Mouse (Mus musculus): Measurements from ENCODE around the gene Il17c.

The Il17c gene

DNA sequence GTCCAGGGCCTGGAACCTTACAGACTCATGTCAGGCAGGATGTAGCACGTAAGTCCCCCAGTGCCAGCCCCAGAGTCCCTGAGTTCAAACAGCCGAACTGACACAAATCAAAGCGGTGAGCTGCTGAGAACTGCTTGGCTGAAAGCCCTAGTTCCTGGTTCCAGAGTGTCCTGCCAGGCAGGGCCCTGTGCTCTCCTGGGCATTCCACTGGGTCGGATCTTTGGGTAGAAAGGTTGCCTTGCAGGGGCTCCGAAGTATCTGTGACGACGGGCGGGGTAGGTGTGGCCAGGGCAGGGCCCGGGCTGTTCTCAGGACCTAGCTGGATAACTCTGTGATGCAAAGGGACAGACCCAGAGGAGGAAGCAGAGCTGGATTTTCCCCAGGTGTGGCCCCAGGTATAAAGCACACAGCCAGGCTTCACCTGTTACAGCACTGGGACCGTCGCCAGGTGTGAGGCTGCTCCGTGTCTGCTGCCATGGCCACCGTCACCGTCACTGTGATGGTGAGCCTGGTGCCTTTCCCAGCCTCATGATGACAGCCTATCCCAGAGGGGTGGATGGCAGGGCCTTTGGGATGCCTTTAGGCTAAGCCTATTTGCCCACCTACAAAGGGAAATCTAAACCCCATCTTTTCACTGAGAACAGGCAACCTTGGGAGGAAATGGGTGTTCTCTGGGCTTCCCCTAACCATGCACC lies at the start of gene Il17c:
TSS of gene Il17c (plus strand) at position 645 of the 695 bp plus-strand sequence.
- no peak for DNase-seq

- no peak for DNase-seq
These were observed 46.5 kb upstream of the Il17c start for GRCm38 (mm10) chr8:122375320-122375719.

- no peak for DNase-seq
These were observed 46.0 kb upstream of the Il17c start for GRCm38 (mm10) chr8:122375751-122376364.

GRCm38 (mm10) chr8:122376365-122377231 lies 45.2 kb upstream of the Il17c start, which contains the start of gene Zc3h18:
TSS of gene Zc3h18 (plus strand) at chr8:122376609.
- DNase-seq = peak; percentile 99

DNA sequence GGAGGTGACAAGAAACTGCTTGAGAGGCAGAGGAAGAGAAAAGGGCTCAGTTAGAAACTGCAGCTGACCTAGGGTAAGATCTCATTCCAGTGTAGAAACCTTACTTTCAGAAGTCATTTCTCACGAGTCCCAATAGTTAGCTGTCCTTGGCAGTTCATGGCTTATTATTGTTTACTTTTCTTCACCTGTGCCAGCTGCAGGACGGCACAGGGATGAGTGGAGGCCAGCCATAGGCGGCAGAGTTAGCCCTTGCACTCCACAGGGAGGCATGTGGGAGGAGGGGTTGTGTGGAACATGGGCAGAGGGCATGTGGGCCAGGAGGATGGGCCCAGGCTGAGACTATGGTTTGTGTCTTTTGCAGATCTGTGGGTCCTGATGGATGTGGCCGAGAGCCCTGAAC lies 38.8 kb upstream of the Il17c start:
- no peak for DNase-seq

GRCm38 (mm10) chr8:122389357-122389756 lies 32.5 kb upstream of the Il17c start:
- DNase-seq = no peak

DNA sequence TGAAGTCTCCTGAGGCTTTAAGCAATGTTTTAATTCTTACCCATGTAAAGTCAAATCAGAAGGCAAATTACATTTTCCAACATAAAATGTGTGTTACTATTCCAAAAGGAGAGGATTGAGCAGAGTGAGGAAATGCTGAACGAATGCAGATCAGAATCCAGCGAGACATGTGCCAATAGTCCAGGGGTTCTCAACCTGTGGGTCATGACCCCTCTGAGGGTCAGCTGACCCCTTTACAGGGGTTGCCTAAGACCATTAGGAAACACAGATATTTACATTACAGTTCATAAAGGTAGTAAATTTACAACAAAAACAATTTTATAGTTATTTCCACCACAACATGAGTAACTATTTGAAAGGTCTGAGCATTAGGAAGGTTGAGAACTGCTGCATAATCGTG lies 31.1 kb upstream of the Il17c start:
- DNase-seq = no peak

- no peak for DNase-seq
These were observed 28.1 kb upstream of the Il17c start for GRCm38 (mm10) chr8:122393717-122394116.

DNA sequence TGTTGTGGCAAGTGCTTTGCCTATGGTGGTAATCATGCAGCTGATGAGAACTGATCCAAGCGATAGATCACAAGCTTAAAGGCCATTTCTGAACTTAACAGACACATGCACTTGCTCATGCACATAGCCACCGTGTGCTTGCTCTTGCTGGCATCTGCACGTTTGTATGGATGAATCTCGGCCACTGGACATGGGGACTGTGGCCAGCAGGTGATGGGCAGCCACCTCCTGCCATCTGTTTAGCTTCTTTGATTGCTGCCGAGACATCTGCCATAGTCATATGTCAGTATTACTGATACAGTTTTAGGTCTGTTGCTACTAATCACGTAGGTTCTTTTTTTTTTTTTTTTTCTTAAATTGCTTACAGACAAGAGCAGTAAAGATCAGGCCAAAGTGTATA lies 26.5 kb upstream of the Il17c start:
- DNase-seq = no peak

- DNase-seq = no peak
These were observed 23.6 kb upstream of the Il17c start for GRCm38 (mm10) chr8:122398186-122398585.

DNA sequence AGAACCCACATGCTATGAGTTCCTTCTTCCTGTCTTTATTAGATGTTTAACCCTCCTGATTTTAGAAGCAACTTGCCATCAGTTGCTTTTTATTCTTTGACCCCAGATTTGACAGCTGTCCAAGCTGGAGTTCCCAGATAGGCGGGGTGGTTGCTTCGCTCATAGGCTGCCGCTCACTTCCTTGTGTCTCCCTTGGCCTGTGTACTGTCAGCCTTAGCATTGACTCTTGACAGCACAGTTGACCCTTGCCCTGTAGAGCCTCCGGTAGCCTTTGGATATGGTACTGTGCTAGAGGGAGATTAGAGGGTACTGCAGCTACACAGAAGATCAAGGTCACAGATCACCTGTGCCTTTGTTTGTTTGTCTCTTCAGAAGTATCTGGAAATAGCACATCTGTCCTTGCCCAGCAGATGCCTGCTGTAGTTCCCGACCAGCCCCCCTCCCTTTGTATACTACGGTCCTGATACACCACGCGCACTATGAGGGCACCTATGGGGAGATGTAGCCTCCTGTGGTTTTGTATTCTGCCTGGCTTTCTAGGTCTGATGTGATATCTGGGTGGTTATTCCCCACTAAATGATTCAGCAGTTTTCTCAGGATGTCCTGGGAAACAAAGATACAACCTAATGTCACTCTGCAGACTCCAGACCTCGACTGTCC lies 16.5 kb upstream of the Il17c start:
- DNase-seq = no peak

GRCm38 (mm10) chr8:122407678-122408077 lies 14.1 kb upstream of the Il17c start:
- no peak for DNase-seq

- DNase-seq = no peak
These were observed 7.5 kb upstream of the Il17c start for GRCm38 (mm10) chr8:122414311-122414710.

GRCm38 (mm10) chr8:122415554-122415953 lies 6.3 kb upstream of the Il17c start:
- no peak for DNase-seq

GRCm38 (mm10) chr8:122419881-122420555 lies 1.8 kb upstream of the Il17c start:
- peak; percentile 80 for DNase-seq

DNA sequence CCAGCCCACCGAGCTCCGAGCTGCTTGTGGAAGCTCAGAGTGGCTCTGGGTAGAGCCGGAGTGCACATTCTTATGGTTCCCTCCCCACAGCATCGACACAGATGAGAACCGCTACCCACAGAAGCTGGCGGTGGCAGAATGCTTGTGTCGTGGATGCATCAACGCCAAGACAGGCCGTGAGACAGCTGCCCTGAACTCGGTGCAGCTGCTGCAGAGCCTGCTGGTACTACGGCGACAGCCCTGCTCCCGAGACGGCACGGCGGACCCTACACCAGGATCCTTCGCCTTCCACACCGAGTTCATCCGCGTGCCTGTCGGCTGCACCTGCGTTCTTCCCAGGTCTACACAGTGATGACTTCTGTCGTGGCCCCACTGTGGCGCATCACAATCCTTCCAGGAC lies 1.4 kb downstream of the Il17c start:
- no peak for DNase-seq

DNA sequence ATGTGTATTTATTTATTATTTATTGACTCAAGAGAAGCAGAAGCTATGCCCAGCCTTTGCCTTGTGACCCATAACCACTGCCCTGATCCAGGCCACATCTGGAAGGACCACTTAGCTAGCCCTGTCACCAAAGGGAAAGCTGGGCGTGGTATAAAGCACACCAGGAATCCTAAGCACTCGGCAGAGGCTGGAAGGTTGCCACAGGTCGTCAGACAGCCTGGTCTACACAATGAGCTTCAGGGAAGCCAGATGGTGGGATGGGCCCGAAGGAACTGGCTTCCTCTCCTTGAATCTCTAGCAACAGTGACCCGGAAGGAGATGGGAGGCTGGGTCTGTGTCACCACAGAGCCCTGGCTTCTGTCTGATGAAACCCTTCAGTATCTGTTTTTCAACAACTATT lies 1.8 kb downstream of the Il17c start:
- DNase-seq = peak; percentile 76

DNA sequence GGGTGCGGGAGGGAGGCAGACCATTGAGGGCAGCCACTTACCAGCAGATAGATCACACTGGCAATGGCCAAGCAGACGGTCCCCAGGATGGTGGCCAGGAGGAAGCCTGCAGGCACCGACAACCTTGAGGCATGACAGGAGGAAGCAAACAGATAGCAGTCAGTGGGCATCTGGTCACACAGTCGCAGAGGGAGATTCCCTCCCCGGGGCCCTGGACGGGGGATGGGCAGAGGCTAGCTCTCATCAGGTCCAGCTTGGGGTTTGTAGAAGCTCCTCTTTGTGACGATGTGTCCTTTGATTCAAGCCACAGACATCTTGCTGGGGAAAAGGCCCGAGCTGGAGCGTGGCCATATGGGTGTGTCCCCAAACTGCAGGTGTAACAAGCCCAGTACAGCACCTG lies 4.3 kb downstream of the Il17c start:
- no peak for DNase-seq

- DNase-seq = no peak
These were observed 5.8 kb downstream of the Il17c start for GRCm38 (mm10) chr8:122427607-122428006.

DNA sequence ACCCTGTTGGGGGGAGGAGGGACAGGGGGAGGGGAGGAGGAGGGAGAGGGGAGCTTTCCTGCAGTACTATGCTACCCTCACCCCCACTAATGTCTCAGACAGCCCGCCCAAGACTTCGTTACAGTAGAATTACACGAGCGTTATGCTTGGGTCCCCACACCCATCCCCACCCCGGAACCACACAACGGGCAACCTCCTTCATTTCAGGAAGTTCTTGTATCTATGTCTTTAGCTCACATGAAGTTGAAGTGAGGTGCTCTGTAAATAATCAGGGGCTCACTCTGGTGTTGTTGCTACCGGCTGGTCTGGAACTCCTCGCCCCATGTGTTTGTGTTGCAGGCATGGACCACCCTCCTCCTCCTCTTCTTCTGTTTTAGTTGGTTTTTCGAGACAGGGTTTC lies 6.3 kb downstream of the Il17c start:
- no peak for DNase-seq

- DNase-seq = no peak
These were observed 8.3 kb downstream of the Il17c start for GRCm38 (mm10) chr8:122430058-122430636.

- DNase-seq = no peak
These were observed 8.8 kb downstream of the Il17c start for GRCm38 (mm10) chr8:122430646-122431045.
